Mouse (Mus musculus) erythroblast, embryonic 14.5 days (primary cell): ENCODE results near the gene Zfp141.

Experiments used
- GATA1 ChIP-seq: IDR thresholded peaks from 2 replicates; pipeline ENCODE4 v1.6.1; 2012; ENCODE audit warnings: low read length, inconsistent platforms, mixed read lengths
- TAL1 ChIP-seq: IDR thresholded peaks from 3 replicates; pipeline ENCODE4 v1.6.1; 2012; ENCODE audit warnings: low read length, inconsistent platforms, mixed read lengths

GRCm38 (mm10) chr7:42447850-42448249 is 57.7 kb downstream of the Zfp141 start, which contains the start of gene 4933421I07Rik:
- no peak for TF ChIP-seq TAL1
- TF ChIP-seq GATA1, result no peak
